ENCODE assay signal across 8 mouse cellular contexts in genomic region chr13:108316487-108316903, GRCm38 (mm10). TPM values are rescaled to one million over a fixed set of nuclear protein-coding genes. Genes with fewer than 3 reads are reported as not detected.
DNase-seq lines count a peak whose midpoint lies in the region; ATAC-seq and TF ChIP-seq lines count a peak whose summit lies in the region.

No protein-coding gene starts in this region.

- peak overlapping the region; percentile 82 to 94 for H3K4me3 ChIP-seq in ES-E14 (ENCODE audit: insufficient read depth in 1 of 2, low read depth in 1 of 2, low read length in 2 of 2, poor library complexity in 1 of 2, severe bottlenecking in 1 of 2)
- peak overlapping the region; percentile 92 for H3K4me3 ChIP-seq in limb, embryonic 10.5 days
- peak overlapping the region; percentile 73 for H3K4me3 ChIP-seq in neural tube, embryonic 12.5 days

- ATAC-seq in erythroid progenitor cell, adult 5-6 weeks (replicated peaks; ENCODE audit: low FRiP score, poor library complexity, severe bottlenecking) = peak; percentile 62
- ATAC-seq in neural tube, embryonic 12.5 days (ENCODE audit: low FRiP score, low read depth) = peak; percentile 88
- ATAC-seq in monocyte, adult 5-6 weeks (replicated peaks; ENCODE audit: insufficient number of reproducible peaks, low FRiP score, low TSS enrichment, poor library complexity, severe bottlenecking) = no peak

- peak; percentile 77 for DNase-seq in embryo, embryonic 10 days (ENCODE audit: low spot score)
- no peak for DNase-seq in embryo, embryonic 9.5 days (ENCODE audit: extremely low spot score)
- DNase-seq in ES-E14 (ENCODE audit: low read depth, low spot score) = peak; percentile 53
- no peak for DNase-seq in limb, embryonic 10.5 days (ENCODE audit: low spot score)
- no peak for DNase-seq in urinary bladder, postnatal 36 days (ENCODE audit: low spot score in 2 of 2)

- peak overlapping the region; percentile 94 for H3K4me2 ChIP-seq in neural tube, embryonic 12.5 days (replicated peaks)

- H3K27ac ChIP-seq in ES-E14 (ENCODE audit: insufficient read depth, low read depth, low read length, poor library complexity, severe bottlenecking) = no peak overlapping the region
- H3K27ac ChIP-seq in limb, embryonic 10.5 days = peak overlapping the region; percentile 94
- H3K27ac ChIP-seq in neural tube, embryonic 12.5 days = no peak overlapping the region

- H3K4me1 ChIP-seq in ES-E14 (ENCODE audit: control insufficient read depth in 2 of 2, insufficient read depth in 2 of 2, low read length in 2 of 2, poor library complexity in 1 of 2) = no peaks in the 10 kb centered on the region
- H3K4me1 ChIP-seq in limb, embryonic 10.5 days = peaks cover 20% of the 10 kb centered on the region
- H3K4me1 ChIP-seq in neural tube, embryonic 12.5 days = peaks cover 11% of the 10 kb centered on the region

- H3K9ac ChIP-seq in ES-E14 (ENCODE audit: insufficient read depth, low read depth, low read length, poor library complexity, severe bottlenecking) = peak overlapping the region; percentile 92
- peak overlapping the region; percentile 64 for H3K9ac ChIP-seq in neural tube, embryonic 12.5 days

- WGBS in limb, embryonic 10.5 days = under 1% methylated on average over 32 of the region's 32 CpGs
- 1% methylated on average over 32 of the region's 32 CpGs for WGBS in neural tube, embryonic 12.5 days

- in situ Hi-C loops in ES-E14 (cut with MboI; ENCODE audit: low sequenced_read_pairs in 2 of 2, unreplicated experiment in 2 of 2) = no loop called here

- no peaks in the 10 kb centered on the region for H3K27me3 ChIP-seq in limb, embryonic 10.5 days (ENCODE audit: low read depth, poor library complexity, severe bottlenecking)
- no peaks in the 10 kb centered on the region for H3K27me3 ChIP-seq in neural tube, embryonic 12.5 days (replicated peaks)

- no peaks in the 10 kb centered on the region for H3K9me3 ChIP-seq in ES-E14 (ENCODE audit: control insufficient read depth, insufficient read depth, low read depth, low read length)
- no peaks in the 10 kb centered on the region for H3K9me3 ChIP-seq in limb, embryonic 10.5 days (replicated peaks)
- no peaks in the 10 kb centered on the region for H3K9me3 ChIP-seq in neural tube, embryonic 12.5 days

- no peaks in the 10 kb centered on the region for H3K36me3 ChIP-seq in ES-E14 (ENCODE audit: control insufficient read depth, insufficient read depth, low read length, poor library complexity, severe bottlenecking)
- peaks cover 18% of the 10 kb centered on the region for H3K36me3 ChIP-seq in limb, embryonic 10.5 days
- H3K36me3 ChIP-seq in neural tube, embryonic 12.5 days = no peaks in the 10 kb centered on the region; the same call in 1 of the 2 replicates

TF ChIP-seq in ES-E14, 5 proteins besides CTCF, POLR2A, EP300 and RAD21:
- TF ChIP-seq HCFC1 (IDR thresholded peaks at IDR 0.05; ENCODE audit: borderline replicate concordance, insufficient read depth, low read length) = no peak

RNA-seq across cellular contexts. Expression of gene Depdc1b, which starts 0.4 kb away (rescaled TPM):
- 18.2 and 23.1 TPM in 2 replicates for total RNA-seq in ES-E14 (2012; rRNA removed)
- total RNA-seq in erythroid progenitor cell, adult 5-6 weeks (2015; ENCODE audit: low replicate concordance) = 163 and 205 TPM in 2 replicates
- total RNA-seq in erythroid progenitor cell, adult 5-6 weeks (2017; ENCODE audit: low replicate concordance) = 175 and 226 TPM in 2 replicates
- 20.9 and 22.0 TPM in 2 replicates for polyA plus RNA-seq in limb, embryonic 10.5 days (2016; fragmentation: Nextera tagmentation; extraction: Ambion mirVana)
- 10.1 and 11.4 TPM in 2 replicates for polyA plus RNA-seq in neural tube, embryonic 12.5 days (2016; fragmentation: Nextera tagmentation; extraction: Ambion mirVana)
- 0.11 to 8.3 TPM (median 7.0 TPM) in 3 replicates for total RNA-seq in monocyte, adult 5-6 weeks (2017)

Comparison
In these comparisons a context has a peak if more than half of its experiments do, and no peak if none do; other contexts are left out.
1. DNase-seq: peak in embryo, embryonic 10 days (single experiment) and ES-E14 (single experiment); none in embryo, embryonic 9.5 days (single experiment), limb, embryonic 10.5 days (single experiment) and urinary bladder, postnatal 36 days (0 of 2).
2. Peak in every context shown above with its lines, with median percentiles within 50 percentile points of each other: H3K4me3 ChIP-seq.